Mouse (Mus musculus) urinary bladder, postnatal 10 days (tissue): ENCODE data around the gene Bhlhe40.

Source experiments
- DNase-seq: peaks from one replicate; pipeline ENCODE4 v3.0.0; 2022; ENCODE audit warnings: low spot score

Gene Bhlhe40

DNA sequence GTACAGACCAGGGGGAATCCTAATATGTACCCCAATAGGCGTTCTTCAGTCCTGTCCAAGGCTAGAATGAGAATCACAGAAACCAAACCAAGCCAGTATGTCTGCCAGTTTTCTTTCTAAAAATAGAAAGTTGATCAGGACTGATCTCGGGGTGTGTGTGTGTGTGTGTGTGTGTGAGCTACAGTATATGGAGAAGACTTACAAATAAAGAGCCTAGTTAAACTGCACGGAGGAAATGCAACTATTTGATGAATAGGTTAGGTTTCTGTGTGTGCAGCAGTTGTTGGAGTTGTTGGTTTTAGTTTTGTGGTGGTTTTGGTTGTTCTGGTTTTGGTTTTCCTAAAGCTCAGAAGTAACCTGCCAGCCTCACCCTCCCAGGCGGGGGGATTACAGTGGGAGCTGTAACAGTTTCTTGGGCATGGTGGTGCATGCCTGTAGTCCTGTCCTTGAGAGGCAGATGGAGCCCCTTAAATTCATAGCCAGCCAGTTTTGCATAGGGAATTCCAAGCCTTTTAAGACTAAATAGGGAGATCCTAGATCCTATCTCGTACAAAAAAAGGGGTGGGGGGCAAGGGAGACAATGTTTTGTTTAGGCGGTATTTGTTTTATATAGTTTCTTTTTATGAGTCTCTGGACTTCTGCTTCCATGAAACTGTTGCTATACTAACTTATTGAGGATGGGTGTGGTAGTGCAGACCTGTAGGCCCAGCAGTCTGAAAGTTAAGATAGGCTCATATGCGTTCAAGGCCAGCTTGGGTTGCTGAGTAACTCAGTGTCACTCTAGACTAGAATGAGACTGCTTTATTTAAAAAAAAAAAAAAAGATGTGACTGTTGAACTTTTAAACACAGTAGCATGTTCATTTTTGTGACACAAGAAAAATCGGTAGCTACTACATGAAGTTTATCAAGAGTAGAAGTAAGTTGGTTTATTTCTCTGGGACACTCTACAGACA is 3.1 kb downstream of the Bhlhe40 start:
- no peak for DNase-seq

DNA sequence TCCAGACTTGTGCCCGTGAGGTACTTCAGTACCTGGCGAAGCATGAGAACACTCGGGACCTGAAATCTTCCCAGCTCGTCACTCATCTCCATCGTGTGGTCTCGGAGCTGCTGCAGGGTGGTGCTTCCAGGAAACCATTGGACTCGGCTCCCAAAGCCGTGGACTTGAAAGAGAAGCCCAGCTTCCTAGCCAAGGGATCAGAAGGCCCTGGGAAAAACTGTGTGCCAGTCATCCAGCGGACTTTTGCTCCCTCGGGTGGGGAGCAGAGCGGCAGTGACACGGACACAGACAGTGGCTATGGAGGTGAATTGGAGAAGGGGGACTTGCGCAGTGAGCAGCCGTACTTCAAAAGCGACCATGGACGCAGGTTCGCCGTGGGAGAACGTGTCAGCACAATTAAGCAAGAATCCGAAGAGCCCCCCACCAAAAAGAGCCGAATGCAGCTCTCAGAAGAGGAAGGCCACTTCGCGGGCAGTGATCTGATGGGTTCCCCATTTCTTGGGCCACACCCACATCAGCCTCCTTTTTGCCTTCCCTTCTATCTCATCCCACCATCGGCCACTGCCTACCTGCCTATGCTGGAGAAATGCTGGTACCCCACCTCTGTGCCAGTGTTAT is 4.2 kb downstream of the Bhlhe40 start:
- DNase-seq: no peak

GRCm38 (mm10) chr6:108665587-108665986 is 5.2 kb downstream of the Bhlhe40 start:
- no peak for DNase-seq

GRCm38 (mm10) chr6:108666648-108667488 is 6.4 kb downstream of the Bhlhe40 start:
- no peak for DNase-seq

DNA sequence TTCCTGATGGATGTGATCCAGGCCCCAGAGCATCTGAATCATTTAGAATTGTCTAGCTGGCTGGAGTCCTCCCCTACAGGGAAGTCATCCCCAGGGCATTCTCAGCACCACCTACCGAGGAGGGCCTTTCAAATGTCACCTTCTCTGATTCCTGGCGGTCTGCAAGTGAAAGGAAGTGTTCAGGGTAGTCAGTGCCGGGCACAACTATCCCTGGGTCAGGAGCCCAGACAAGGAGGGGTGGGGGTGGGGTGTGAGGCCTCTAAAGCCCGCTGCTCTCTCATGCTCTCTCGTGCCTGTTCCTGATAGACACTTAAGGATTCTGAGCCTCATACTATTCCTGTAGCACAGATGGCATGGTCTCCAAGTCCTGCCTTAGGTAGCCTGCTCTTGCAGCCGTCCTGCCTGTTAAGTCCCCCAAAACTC is 7.2 kb downstream of the Bhlhe40 start:
- no peak for DNase-seq

GRCm38 (mm10) chr6:108668321-108668786 is 7.9 kb downstream of the Bhlhe40 start:
- peak; percentile 45 for DNase-seq

- DNase-seq: no peak
Observed at GRCm38 (mm10) chr6:108670276-108670675, 9.8 kb downstream of the Bhlhe40 start.

DNA sequence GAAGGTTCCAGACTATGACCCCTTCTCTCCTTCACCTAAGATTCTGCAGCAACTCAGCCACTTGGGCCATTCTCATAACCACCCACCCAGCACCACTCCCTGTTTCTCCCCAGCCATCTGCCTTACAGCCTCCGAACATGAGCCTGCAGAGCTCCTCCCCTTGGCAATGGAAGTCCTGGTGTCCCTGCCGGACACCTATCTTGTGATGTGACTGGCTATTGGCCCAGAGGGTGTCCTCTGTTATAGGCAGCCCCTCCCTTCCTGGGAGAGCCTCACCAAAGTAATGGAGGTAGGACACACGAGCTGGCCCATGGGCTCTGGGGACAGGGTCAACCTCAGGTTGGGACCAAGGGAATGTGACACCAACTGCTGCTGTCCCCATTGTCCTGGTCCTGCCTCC is 10.4 kb downstream of the Bhlhe40 start:
- no peak for DNase-seq

GRCm38 (mm10) chr6:108672094-108672493 is 11.7 kb downstream of the Bhlhe40 start:
- no peak for DNase-seq

- DNase-seq: no peak
Observed at GRCm38 (mm10) chr6:108674221-108674620, 13.8 kb downstream of the Bhlhe40 start.

- no peak for DNase-seq
Observed at GRCm38 (mm10) chr6:108676783-108677340, 16.4 kb downstream of the Bhlhe40 start.

- DNase-seq: no peak
Observed at GRCm38 (mm10) chr6:108677697-108678096, 17.3 kb downstream of the Bhlhe40 start.

GRCm38 (mm10) chr6:108678227-108678626 is 17.8 kb downstream of the Bhlhe40 start:
- DNase-seq: no peak

- no peak for DNase-seq
Observed at GRCm38 (mm10) chr6:108680503-108680902, 20.1 kb downstream of the Bhlhe40 start.

DNA sequence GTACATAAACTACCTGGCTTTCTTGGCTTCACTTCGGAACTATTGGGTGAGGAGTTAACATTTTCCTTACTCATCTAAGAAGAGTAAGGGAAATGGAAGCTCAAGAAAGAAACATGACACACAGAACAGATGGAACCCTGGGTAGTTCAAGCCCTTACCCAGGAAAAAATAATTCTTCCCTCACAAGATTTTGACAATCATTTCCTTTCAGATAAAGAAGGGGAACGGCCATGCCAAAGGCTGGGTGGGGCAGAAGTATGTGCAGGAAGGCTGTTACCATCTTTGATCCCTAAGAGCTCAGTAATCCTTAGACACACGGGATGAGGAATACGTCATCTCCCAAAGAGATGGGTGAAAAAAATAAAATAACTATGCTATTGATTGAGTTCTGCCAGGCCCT is 20.7 kb downstream of the Bhlhe40 start:
- no peak for DNase-seq

GRCm38 (mm10) chr6:108683140-108683539 is 22.7 kb downstream of the Bhlhe40 start:
- DNase-seq: no peak

DNA sequence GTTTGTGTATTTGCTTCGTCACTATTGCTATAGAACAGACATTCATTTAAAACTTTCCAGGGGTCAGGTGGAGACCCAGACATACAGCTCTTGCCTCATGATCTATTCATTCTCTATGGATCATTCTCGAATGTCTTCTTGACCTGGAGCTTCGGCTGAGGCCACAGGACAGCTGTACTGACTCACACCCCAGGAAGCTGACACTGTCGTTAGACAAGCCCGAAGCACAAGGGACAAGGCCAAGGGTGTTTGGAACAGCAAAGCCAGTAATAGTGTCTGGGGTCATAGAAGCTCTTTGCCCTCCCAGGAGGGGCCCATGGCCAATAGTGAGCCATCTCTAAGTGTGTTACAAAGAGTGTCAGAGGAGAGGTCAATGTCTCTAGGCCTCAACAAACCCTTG is 24.0 kb downstream of the Bhlhe40 start:
- no peak for DNase-seq

- no peak for DNase-seq
Observed at GRCm38 (mm10) chr6:108685758-108686355, 25.4 kb downstream of the Bhlhe40 start.

- no peak for DNase-seq
Observed at GRCm38 (mm10) chr6:108686930-108687329, 26.5 kb downstream of the Bhlhe40 start.

- no peak for DNase-seq
Observed at GRCm38 (mm10) chr6:108688344-108688743, 27.9 kb downstream of the Bhlhe40 start.

- no peak for DNase-seq
Observed at GRCm38 (mm10) chr6:108692986-108693385, 32.6 kb downstream of the Bhlhe40 start.
